Mouse (Mus musculus): ENCODE measurements around the gene Mthfd2. TPM values are rescaled to one million over a fixed set of nuclear protein-coding genes. Genes with fewer than 3 reads are reported as not detected.

The Mthfd2 gene
- polyA plus RNA-seq (2015; fragmentation: Nextera tagmentation; extraction: Ambion mirVana) = 38.4 and 42.0 TPM in 2 replicates

DNA sequence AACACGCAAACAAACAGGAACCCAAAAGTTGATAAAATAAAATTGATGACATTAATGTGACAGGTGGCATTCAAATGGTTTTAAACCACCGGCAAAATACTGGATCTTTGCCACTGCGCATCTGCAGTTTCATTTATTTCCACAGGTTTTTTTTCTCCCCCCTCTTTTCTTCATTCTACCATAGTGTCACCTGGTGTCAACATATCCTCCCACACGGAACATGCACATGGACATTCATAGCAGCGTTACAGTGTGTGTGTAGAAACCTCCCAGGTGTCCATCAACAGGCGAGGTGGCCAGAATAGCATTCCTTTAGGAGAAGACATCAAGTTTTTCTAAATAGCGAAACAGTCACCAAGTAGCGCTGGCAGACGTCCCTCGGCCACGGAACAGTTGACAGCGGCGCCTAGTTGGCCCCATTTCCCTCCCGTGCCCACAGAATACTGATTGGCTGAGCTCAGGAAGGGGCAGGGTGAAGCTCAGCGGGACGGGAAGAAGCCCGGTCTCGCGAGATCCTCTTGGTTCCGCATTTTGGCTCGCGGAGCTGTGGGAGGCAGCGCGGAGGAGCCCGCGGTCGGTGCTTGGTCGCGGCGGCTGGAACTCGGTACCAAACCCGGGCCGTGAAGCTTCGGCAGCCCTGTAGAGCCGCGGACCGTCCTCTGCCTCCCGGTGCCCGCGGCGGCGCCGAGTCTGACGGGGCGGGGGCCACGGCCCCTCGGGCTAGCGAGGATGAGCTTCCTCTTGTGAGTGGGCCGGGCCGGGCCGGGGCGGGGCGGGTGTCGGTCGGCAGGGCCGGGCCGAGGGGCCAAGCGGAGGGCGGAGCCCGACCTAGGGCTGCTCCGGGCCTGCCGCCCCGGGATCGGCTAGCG is at the start of gene Mthfd2, which contains the start of gene Mob1a:
Mthfd2 (minus strand) TSS at position 384 of the 869 bp plus-strand sequence.
Mob1a (plus strand) TSS at position 492 of the 869 bp plus-strand sequence.
- Histone ChIP-seq H3K9me3 (no peaks in the 10 kb centered on the region), H3K36me3 (no peaks in the 10 kb centered on the region), H3K27me3 (replicated peaks) (no peaks in the 10 kb centered on the region), H3K9ac (peak within 1 kb of the TSS; percentile 89), H3K4me2 (replicated peaks) (peak within 1 kb of the TSS; percentile 78), H3K27ac (peak within 1 kb of the TSS; percentile 96), H3K4me1 (replicated peaks) (0 out of 2 replicates have a peak, but pooled peaks cover 8% of the 10 kb centered on the region), H3K4me3 (replicated peaks) (peak within 1 kb of the TSS; percentile 90)
- ATAC-seq = peak; percentile 99
- WGBS = under 1% methylated on average over 65 of the region's 65 CpGs

- 90% methylated on average over 9 of the region's 9 CpGs for WGBS
Measured at GRCm38 (mm10) chr6:83373704-83374300, 48.1 kb upstream of the Mthfd2 start.

DNA sequence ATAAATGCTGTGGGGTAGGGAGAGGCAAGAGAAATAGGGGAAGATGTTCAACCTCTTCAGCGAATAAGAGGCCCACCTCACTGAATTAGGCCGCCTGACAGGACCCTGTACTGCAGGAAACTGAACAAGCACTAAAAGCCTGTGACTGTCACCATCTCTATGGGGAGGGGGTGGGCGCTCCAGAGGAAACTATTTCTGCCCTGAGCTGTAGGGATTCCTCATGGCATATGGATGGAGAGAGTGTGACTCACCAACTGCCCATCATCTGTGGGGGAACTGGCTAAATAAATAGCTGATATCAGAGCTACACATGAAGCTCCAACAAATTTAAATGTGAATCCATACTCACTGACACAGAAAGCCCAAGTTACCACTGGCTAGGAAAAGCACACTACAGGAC is 45.6 kb upstream of the Mthfd2 start:
- WGBS = 89% methylated on average over 3 of the region's 3 CpGs
- Histone ChIP-seq H3K27ac (no peak overlapping the region), H3K9ac (no peak overlapping the region), H3K4me3 (replicated peaks) (no peak overlapping the region), H3K36me3 (peaks cover 84% of the 10 kb centered on the region), H3K9me3 (no peaks in the 10 kb centered on the region), H3K4me1 (replicated peaks) (no peaks in the 10 kb centered on the region), H3K4me2 (replicated peaks) (no peak overlapping the region), H3K27me3 (replicated peaks) (no peaks in the 10 kb centered on the region)
- ATAC-seq = no peak

More at GRCm38 (mm10) chr6:83373704-83374300, 48.1 kb upstream of the Mthfd2 start:
- no peaks in the 10 kb centered on the region for H3K27me3 ChIP-seq (replicated peaks)
- H3K9me3 ChIP-seq = no peaks in the 10 kb centered on the region
- no peaks in the 10 kb centered on the region for H3K4me1 ChIP-seq (replicated peaks)
- no peak overlapping the region for H3K4me3 ChIP-seq (replicated peaks)
- no peak overlapping the region for H3K27ac ChIP-seq
- H3K4me2 ChIP-seq (replicated peaks) = no peak overlapping the region
- H3K9ac ChIP-seq = no peak overlapping the region
- H3K36me3 ChIP-seq = peaks cover 82% of the 10 kb centered on the region
- no peak for ATAC-seq

DNA sequence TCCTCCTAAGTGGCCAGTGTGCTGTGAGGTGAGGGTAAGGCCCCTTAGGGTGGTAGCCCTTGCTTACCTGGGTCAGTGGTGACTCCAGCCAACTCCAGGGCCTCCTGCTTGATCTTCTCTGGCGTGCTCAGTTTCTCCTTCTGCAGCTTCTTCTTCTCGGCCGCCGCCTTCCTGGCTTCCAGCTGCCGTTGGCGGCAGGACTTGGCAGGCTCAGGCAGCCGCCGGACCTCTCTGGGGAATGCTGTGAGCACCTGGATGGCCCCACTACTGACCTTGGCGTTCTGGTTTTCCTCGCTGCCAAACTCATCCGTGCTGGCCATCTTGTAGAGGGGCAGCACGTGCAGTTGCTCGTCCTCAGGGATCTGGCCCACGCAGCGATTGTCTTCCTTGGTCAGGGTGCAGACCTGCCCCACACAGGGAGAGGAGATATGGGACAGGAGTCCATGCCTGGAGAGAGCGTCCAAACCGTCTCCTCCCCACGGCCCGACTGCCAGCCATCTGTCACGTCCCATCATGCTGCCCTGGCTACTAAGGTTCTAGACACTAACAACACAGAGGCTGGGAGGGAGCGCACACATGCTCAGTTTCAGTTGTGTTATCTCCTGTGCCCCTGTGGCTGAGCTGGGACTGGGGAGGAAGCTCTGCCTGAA is 44.7 kb upstream of the Mthfd2 start:
- no peak overlapping the region for H3K4me3 ChIP-seq (replicated peaks)
- H3K4me1 ChIP-seq (replicated peaks) = no peaks in the 10 kb centered on the region
- no peaks in the 10 kb centered on the region for H3K27me3 ChIP-seq (replicated peaks)
- H3K9me3 ChIP-seq = no peaks in the 10 kb centered on the region
- no peak overlapping the region for H3K27ac ChIP-seq
- 85% methylated on average over 21 of the region's 21 CpGs for WGBS
- no peak overlapping the region for H3K9ac ChIP-seq
- ATAC-seq = no peak
- H3K4me2 ChIP-seq (replicated peaks) = no peak overlapping the region
- H3K36me3 ChIP-seq = peaks cover 80% of the 10 kb centered on the region

GRCm38 (mm10) chr6:83363075-83363474 is 37.4 kb upstream of the Mthfd2 start:
- peaks cover 25% of the 10 kb centered on the region for H3K36me3 ChIP-seq
- H3K9ac ChIP-seq = no peak overlapping the region
- ATAC-seq = no peak
- no peak overlapping the region for H3K4me3 ChIP-seq (replicated peaks)
- H3K9me3 ChIP-seq = no peaks in the 10 kb centered on the region
- H3K27me3 ChIP-seq (replicated peaks) = no peaks in the 10 kb centered on the region
- H3K27ac ChIP-seq = no peak overlapping the region
- H3K4me2 ChIP-seq (replicated peaks) = no peak overlapping the region
- 89% methylated on average over 12 of the region's 12 CpGs for WGBS
- no peaks in the 10 kb centered on the region for H3K4me1 ChIP-seq (replicated peaks)

DNA sequence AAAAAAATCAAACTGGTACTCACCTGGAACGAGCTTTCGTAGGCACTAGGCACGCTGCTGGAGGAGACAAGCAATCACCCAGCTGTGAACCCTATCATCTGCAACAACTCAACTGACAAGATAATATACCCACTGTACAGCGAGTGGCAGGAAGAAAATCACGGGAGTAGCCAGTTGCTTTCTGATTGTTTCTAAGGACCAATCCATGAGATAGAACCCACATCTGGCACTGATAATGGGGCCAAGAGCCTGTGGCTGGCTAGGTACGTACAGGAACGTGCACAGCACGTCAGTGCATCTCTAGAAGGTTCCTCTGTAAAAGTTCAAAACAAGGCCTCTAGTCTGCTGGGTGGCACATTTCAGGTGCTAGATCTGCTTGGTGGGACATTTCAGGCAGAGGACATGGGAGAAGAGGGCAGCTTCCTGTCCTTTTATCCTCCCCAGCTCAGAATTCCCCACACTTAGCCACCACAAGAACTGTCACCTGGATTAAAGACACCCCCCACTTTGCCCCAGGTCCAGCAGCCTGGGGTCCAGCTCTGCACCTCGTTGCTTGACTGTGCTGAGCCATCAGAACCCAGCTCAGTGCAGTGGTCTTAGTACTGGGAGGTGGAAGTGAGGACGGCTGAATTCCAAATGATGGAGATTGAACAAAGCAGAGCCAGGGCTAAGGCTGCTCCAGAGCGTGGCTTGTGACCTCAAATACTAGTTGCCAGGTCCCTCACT is 36.0 kb upstream of the Mthfd2 start:
- H3K27me3 ChIP-seq (replicated peaks) = no peaks in the 10 kb centered on the region
- no peak overlapping the region for H3K4me2 ChIP-seq (replicated peaks)
- no peak overlapping the region for H3K27ac ChIP-seq
- no peak overlapping the region for H3K4me3 ChIP-seq (replicated peaks)
- 88% methylated on average over 11 of the region's 11 CpGs for WGBS
- H3K36me3 ChIP-seq = peaks cover 15% of the 10 kb centered on the region
- H3K4me1 ChIP-seq (replicated peaks) = no peaks in the 10 kb centered on the region
- H3K9ac ChIP-seq = no peak overlapping the region
- no peaks in the 10 kb centered on the region for H3K9me3 ChIP-seq
- no peak for ATAC-seq

DNA sequence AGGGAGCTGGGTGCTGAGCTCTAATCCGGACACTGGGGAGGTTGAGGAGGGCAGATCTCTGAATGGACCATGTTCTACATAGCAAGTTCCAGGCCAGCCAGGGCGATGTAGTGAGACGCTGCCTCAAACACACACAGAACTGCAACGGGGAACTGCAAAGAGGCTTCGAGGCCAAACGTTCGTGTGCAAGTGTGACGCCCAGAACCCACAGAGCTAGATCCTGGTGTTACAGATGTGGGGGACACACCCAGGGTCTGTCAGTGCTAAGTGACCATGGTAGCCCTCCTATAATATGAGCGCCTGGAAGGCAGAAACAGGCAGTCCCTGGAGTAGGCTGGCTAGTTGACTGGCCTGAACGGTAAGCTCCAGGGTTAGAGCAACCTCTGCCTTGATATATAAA is 31.7 kb upstream of the Mthfd2 start:
- H3K36me3 ChIP-seq = peaks cover 13% of the 10 kb centered on the region
- 87% methylated on average over 10 of the region's 10 CpGs for WGBS

GRCm38 (mm10) chr6:83356569-83357138 is 30.9 kb upstream of the Mthfd2 start:
- Histone ChIP-seq H3K4me1 (replicated peaks) (peaks cover 5% of the 10 kb centered on the region), H3K9ac (no peak overlapping the region), H3K27ac (no peak overlapping the region), H3K4me3 (replicated peaks) (no peak overlapping the region; the same call in 1 of the 2 replicates), H3K4me2 (replicated peaks) (no peak overlapping the region), H3K9me3 (no peaks in the 10 kb centered on the region), H3K36me3 (peaks cover 13% of the 10 kb centered on the region), H3K27me3 (replicated peaks) (no peaks in the 10 kb centered on the region)
- peak; percentile 50 for ATAC-seq
- 26% methylated on average over 7 of the region's 7 CpGs for WGBS

More for the DNA sequence above, 31.7 kb upstream of the Mthfd2 start:
- peaks cover 5% of the 10 kb centered on the region for H3K4me1 ChIP-seq (replicated peaks)
- no peak overlapping the region for H3K9ac ChIP-seq
- no peaks in the 10 kb centered on the region for H3K27me3 ChIP-seq (replicated peaks)
- H3K27ac ChIP-seq = no peak overlapping the region
- no peaks in the 10 kb centered on the region for H3K9me3 ChIP-seq
- no peak overlapping the region for H3K4me3 ChIP-seq (replicated peaks)
- ATAC-seq = no peak
- H3K4me2 ChIP-seq (replicated peaks) = no peak overlapping the region

- Histone ChIP-seq H3K4me2 (replicated peaks) (0 out of 2 replicates have a peak overlapping the region, but pooled peaks have one; percentile 17), H3K36me3 (peaks cover 13% of the 10 kb centered on the region), H3K4me1 (replicated peaks) (peaks cover 9% of the 10 kb centered on the region), H3K27me3 (replicated peaks) (no peaks in the 10 kb centered on the region), H3K9ac (no peak overlapping the region), H3K27ac (peak overlapping the region; percentile 48), H3K9me3 (no peaks in the 10 kb centered on the region), H3K4me3 (replicated peaks) (no peak overlapping the region)
- WGBS = 74% methylated on average over 9 of the region's 9 CpGs
- peak; percentile 50 for ATAC-seq
Measured at GRCm38 (mm10) chr6:83354856-83355781, 29.4 kb upstream of the Mthfd2 start.

- Histone ChIP-seq H3K9ac (no peak overlapping the region), H3K27ac (no peak overlapping the region), H3K4me2 (replicated peaks) (no peak overlapping the region), H3K27me3 (replicated peaks) (no peaks in the 10 kb centered on the region), H3K4me3 (replicated peaks) (no peak overlapping the region), H3K36me3 (peaks cover 6% of the 10 kb centered on the region), H3K4me1 (replicated peaks) (peaks cover 11% of the 10 kb centered on the region), H3K9me3 (no peaks in the 10 kb centered on the region)
- WGBS = 91% methylated on average over 24 of the region's 24 CpGs
- no peak for ATAC-seq
Measured at GRCm38 (mm10) chr6:83352666-83353410, 27.1 kb upstream of the Mthfd2 start.

Data from intestine, embryonic 15.5 days (tissue).